Mouse (Mus musculus) forebrain, embryonic 13.5 days (tissue): ENCODE data around the gene Gm39653. TPM values are rescaled to one million over a fixed set of nuclear protein-coding genes. Genes with fewer than 3 reads are reported as not detected.

ENCODE experiments used
- ATAC-seq: fragments of 200-750 bp; cut with Nextera tagmentation; 2 replicates; pipeline ENCODE4 v1.8.0; 2017
- H3K27ac ChIP-seq: fragments of 300-500 bp; sonication (generic); 2 replicates; pipeline ENCODE4 v1.5.1; 2015; ENCODE audit warnings: inconsistent platforms, mild to moderate bottlenecking, moderate library complexity
- H3K27me3 ChIP-seq: fragments of 300-500 bp; sonication (generic); 2 replicates; pipeline ENCODE4 v1.6.1; 2015; ENCODE audit warnings: mild to moderate bottlenecking, inconsistent platforms
- H3K36me3 ChIP-seq: fragments of 300-500 bp; sonication (generic); 2 replicates; pipeline ENCODE4 v1.6.1; 2015; ENCODE audit warnings: mild to moderate bottlenecking, inconsistent platforms; ENCODE audit not compliant: poor library complexity, severe bottlenecking
- H3K4me1 ChIP-seq: fragments of 300-500 bp; sonication (generic); 2 replicates; pipeline ENCODE4 v1.6.1; 2015; ENCODE audit warnings: inconsistent platforms
- H3K4me2 ChIP-seq: fragments of 300-500 bp; sonication (generic); 2 replicates; pipeline ENCODE4 v1.6.1; 2015; ENCODE audit warnings: inconsistent platforms, mild to moderate bottlenecking, moderate library complexity
- H3K4me3 ChIP-seq: fragments of 300-500 bp; sonication (generic); 2 replicates; pipeline ENCODE4 v1.5.1; 2015; ENCODE audit warnings: mild to moderate bottlenecking, inconsistent platforms
- H3K9ac ChIP-seq: fragments of 300-500 bp; sonication (generic); 2 replicates; pipeline ENCODE4 v1.6.1; 2015; ENCODE audit warnings: mild to moderate bottlenecking, inconsistent platforms
- H3K9me3 ChIP-seq: fragments of 300-500 bp; sonication (generic); replicated peaks from 2 replicates; pipeline ENCODE4 v1.6.1; 2016; ENCODE audit warnings: inconsistent platforms
- WGBS: fragments of 180-500 bp; shearing (Covaris S2); methylation state at CpG from one replicate; pipeline ENCODE4 v1.1.7; 2015; 5-methylcytosine and 5-hydroxymethylcytosine counted together
- polyA plus RNA-seq: library from polyadenylated mRNA; unstranded; fragments of >200 nt; fragmentation: Nextera tagmentation; extraction: Ambion mirVana; gene quantifications from 2 replicates; pipeline ENCODE4 v1.2.1, GENCODE M21; 2015

Gm39653 gene
- not detected in 2 replicates for polyA plus RNA-seq

DNA sequence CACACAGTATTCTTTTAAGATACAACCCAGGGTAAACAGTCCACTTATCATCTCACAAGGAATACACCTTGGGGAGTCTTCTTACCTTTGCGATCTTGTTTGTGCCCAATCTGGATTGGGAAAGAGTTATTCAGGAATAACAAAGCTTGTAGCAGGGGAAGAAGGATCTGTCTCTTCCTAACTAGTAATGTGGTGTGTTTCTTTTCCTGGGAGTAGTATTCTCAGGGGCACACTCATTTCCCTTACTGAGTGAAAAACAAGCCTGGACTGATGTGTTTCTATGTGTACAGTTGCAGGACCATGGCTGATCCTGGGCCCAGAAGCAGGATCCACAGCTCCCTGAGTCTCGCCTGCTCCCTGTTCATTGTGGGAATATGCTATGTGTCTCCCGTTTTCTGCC is at the start of gene Gm39653:
Gene Gm39653 (plus strand): TSS at position 301 of the 400 bp plus-strand sequence.
- Histone ChIP-seq H3K4me1 (peaks cover 5% of the 10 kb centered on the region), H3K27ac (no peak within 1 kb of the TSS), H3K36me3 (no peaks in the 10 kb centered on the region), H3K27me3 (0 out of 2 replicates have a peak, but pooled peaks cover 11% of the 10 kb centered on the region), H3K9ac (no peak within 1 kb of the TSS), H3K4me2 (no peak within 1 kb of the TSS), H3K4me3 (no peak within 1 kb of the TSS), H3K9me3 (no peaks in the 10 kb centered on the region)
- WGBS, result 82% methylated on average over 3 of the region's 3 CpGs
- ATAC-seq, result no peak

DNA sequence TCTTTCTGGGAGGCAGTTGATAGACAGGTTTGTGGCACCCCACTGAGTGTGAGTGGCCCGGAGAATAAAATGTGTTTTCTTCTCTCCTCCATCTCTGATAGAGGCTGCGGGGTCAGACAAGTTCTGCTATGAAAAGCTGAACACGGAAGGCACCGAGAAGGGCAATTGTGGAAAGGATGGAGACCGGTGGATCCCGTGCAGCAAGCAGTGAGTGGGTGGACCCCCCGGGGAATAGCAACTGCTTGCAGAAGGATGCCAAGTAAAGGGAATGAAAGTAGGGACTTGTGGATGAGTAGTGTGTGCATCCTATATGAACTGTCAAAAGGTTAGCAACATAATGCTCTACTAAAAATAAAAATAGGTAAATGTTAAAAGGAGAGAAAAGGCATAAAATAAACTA is 49.3 kb upstream of the Gm39653 start:
- no peak for ATAC-seq
- H3K27ac ChIP-seq, result 0 out of 2 replicates have a peak overlapping the region, but pooled peaks have one; percentile 20

DNA sequence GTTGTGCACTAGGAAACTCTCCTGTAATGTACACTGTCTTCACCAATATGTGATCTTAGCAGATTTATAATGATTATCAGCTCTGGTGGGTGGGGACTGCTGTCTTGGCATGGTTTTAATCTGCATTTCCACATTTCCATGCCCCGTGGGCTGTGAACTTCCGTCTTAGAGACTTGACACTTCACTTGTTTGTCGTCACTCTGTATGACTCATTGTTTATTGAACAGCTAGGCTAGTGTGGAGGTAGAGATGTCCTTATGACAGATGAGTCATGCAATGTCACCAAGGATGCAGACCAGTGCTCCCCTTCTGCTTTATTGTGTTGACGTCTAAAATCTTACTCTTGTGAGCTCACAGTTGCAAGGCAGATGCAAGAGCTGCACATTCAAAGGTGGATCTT is 48.7 kb upstream of the Gm39653 start:
- H3K9ac ChIP-seq, result no peak overlapping the region
- no peak overlapping the region for H3K4me2 ChIP-seq
- no peaks in the 10 kb centered on the region for H3K36me3 ChIP-seq
- peaks cover 13% of the 10 kb centered on the region for H3K4me1 ChIP-seq
- H3K4me3 ChIP-seq, result no peak overlapping the region
- H3K9me3 ChIP-seq, result no peaks in the 10 kb centered on the region
- no peak for ATAC-seq
- H3K27ac ChIP-seq, result no peak overlapping the region
- no peaks in the 10 kb centered on the region for H3K27me3 ChIP-seq
- 59% methylated on average over 4 of the region's 4 CpGs for WGBS

More for the DNA sequence above, 49.3 kb upstream of the Gm39653 start:
- no peaks in the 10 kb centered on the region for H3K9me3 ChIP-seq
- 18% methylated on average over 7 of the region's 7 CpGs for WGBS
- H3K36me3 ChIP-seq, result no peaks in the 10 kb centered on the region
- H3K9ac ChIP-seq, result no peak overlapping the region
- no peak overlapping the region for H3K4me3 ChIP-seq
- H3K4me1 ChIP-seq, result peaks cover 7% of the 10 kb centered on the region; the same call in 1 of the 2 replicates
- H3K27me3 ChIP-seq, result no peaks in the 10 kb centered on the region
- H3K4me2 ChIP-seq, result no peak overlapping the region

DNA sequence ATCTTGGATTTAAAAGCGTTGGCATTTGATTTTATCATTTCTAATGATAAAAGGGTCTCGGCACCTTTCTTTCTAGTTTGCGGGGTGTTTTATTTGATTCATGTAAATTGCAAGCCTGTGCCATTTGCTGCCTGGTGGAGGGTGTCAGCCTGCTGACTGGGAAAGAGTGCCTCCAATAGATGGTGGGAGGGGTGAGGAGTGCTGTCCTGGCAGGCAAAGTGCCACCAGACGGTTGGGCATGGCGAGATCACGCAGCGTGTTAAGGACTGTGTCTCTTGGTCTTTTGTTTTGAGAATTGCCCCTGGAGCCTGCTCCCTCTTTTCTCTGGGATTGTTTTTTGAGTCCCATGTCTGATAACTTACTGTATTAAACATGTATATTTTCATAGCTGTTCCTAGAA is 43.5 kb upstream of the Gm39653 start:
- H3K4me2 ChIP-seq, result no peak overlapping the region
- no peak overlapping the region for H3K9ac ChIP-seq
- no peaks in the 10 kb centered on the region for H3K36me3 ChIP-seq
- peaks cover 34% of the 10 kb centered on the region for H3K4me1 ChIP-seq
- H3K9me3 ChIP-seq, result no peaks in the 10 kb centered on the region
- H3K27ac ChIP-seq, result 0 out of 2 replicates have a peak overlapping the region, but pooled peaks have one; percentile 32
- no peak overlapping the region for H3K4me3 ChIP-seq
- 36% methylated on average over 7 of the region's 7 CpGs for WGBS
- peak; percentile 71; the same call in 1 of the 2 replicates for ATAC-seq
- no peaks in the 10 kb centered on the region for H3K27me3 ChIP-seq

- WGBS, result 11% methylated on average over 6 of the region's 6 CpGs
- peaks cover 34% of the 10 kb centered on the region for H3K4me1 ChIP-seq
- H3K4me2 ChIP-seq, result peak overlapping the region; percentile 37
- H3K36me3 ChIP-seq, result no peaks in the 10 kb centered on the region
- no peak overlapping the region for H3K4me3 ChIP-seq
- H3K9ac ChIP-seq, result no peak overlapping the region
- no peaks in the 10 kb centered on the region for H3K27me3 ChIP-seq
- no peaks in the 10 kb centered on the region for H3K9me3 ChIP-seq
- peak; percentile 73 for ATAC-seq
- peak overlapping the region; percentile 72 for H3K27ac ChIP-seq
These were observed 42.3 kb upstream of the Gm39653 start for GRCm38 (mm10) chr1:63573432-63573831.

DNA sequence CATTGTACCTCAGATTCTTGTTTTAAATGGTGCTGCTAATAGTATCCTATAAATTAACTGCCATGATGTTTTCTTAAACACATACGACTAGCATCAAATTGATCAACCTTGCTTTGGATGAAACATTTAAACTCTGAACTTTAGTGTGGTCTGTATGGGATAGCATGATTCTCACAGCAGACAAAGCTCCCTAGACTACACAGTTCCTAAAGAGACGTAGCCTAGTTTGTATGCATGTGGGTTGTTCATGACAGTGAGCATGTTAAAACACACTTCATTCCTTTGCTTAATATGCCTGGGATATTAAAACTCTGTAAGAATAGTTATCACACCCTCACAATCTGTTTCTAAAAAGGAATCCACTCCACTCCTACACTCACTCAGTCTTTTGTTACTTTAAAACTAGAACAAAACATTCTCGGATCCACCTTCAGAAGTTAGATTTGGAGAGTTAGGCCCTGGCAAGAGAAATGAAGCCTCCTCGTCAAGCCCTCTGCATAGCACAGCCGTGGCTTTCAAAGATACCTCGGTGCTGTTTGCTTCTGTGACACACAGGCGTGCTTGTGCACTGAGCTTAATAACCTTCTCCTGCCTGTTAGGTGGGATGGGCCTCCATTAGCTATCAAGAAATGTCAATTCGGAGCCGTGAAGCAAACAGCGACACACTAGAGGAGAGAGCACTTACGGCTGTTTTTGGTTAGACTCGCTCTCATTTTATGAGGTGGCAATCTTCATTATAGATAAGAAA is 41.7 kb upstream of the Gm39653 start:
- H3K4me1 ChIP-seq, result peaks cover 34% of the 10 kb centered on the region
- peak overlapping the region; percentile 37; the same call in 1 of the 2 replicates for H3K4me2 ChIP-seq
- H3K36me3 ChIP-seq, result no peaks in the 10 kb centered on the region
- 43% methylated on average over 12 of the region's 12 CpGs for WGBS
- H3K9ac ChIP-seq, result no peak overlapping the region
- no peak overlapping the region for H3K4me3 ChIP-seq
- no peaks in the 10 kb centered on the region for H3K9me3 ChIP-seq
- no peaks in the 10 kb centered on the region for H3K27me3 ChIP-seq
- ATAC-seq, result peak; percentile 43; the same call in 1 of the 2 replicates
- peak overlapping the region; percentile 72 for H3K27ac ChIP-seq

DNA sequence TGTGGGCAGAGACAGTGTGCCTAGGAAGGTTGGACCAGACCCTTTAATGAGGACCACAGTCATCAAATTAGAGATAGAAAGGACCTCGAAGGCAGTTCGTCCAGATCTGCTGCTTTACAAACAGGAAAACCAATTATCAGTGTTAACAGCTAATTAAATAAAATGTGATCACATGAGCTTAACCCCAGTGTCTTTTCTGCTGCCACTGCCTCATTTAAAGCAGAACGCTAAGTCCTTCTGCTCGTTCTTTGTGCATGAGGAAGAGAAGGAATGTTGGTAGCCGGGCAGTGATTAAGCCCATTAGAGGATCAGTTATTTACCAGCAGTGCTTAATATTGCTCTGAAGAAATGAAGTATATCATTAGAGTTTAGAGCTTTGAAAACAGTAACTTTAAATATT is 39.0 kb upstream of the Gm39653 start:
- Histone ChIP-seq H3K4me1 (peaks cover 30% of the 10 kb centered on the region), H3K27me3 (no peaks in the 10 kb centered on the region), H3K27ac (no peak overlapping the region), H3K9me3 (no peaks in the 10 kb centered on the region), H3K4me2 (no peak overlapping the region), H3K4me3 (no peak overlapping the region), H3K9ac (no peak overlapping the region), H3K36me3 (no peaks in the 10 kb centered on the region)
- 9% methylated on average over 5 of the region's 5 CpGs for WGBS
- ATAC-seq, result no peak; the same call in 1 of the 2 replicates

DNA sequence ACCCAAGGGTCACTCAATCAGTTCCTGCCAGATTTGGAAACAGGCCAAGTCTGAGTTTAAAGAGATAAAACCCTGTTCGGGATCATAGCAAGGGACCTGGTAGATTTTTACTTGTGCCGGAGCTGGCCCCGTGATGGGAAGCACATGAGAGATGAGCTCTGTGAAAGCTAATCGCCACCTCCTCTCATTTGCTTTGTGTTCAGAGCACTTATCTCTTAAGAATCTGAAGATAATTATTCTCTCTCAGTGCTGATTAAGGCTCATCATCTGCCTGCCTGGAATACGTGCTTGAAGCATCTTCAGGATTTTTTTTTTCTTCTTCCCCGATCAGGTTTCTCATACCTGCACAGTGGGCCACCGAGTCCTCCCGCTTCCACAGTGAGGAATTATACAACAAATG is 36.6 kb upstream of the Gm39653 start:
- WGBS, result 65% methylated on average over 8 of the region's 8 CpGs
- peaks cover 8% of the 10 kb centered on the region for H3K4me1 ChIP-seq
- peak; percentile 21; the same call in 1 of the 2 replicates for ATAC-seq
- H3K4me3 ChIP-seq, result no peak overlapping the region
- H3K36me3 ChIP-seq, result no peaks in the 10 kb centered on the region
- no peak overlapping the region for H3K9ac ChIP-seq
- H3K4me2 ChIP-seq, result no peak overlapping the region
- H3K27me3 ChIP-seq, result no peaks in the 10 kb centered on the region
- H3K9me3 ChIP-seq, result no peaks in the 10 kb centered on the region
- H3K27ac ChIP-seq, result no peak overlapping the region

DNA sequence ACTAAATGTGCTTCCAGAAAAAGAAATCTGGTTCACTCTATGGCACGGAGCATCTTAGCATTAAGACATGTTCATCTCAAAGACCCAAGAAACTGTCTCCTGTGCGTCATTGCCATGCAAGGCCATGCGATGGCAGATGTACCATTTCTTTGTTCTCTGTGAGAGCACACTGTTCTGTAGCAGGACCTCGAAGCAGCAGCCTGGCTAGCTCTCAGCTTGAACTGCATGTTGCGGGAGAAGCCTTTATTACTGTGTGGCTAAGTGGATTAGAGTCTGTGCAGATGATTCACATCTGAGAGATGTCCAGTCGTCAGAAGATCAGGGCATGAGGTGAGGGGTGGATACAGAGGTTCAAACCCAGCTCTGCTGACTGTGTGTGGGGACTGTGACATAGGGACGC is 28.9 kb upstream of the Gm39653 start:
- Histone ChIP-seq H3K27me3 (no peaks in the 10 kb centered on the region), H3K4me3 (no peak overlapping the region), H3K27ac (peak overlapping the region; percentile 22; the same call in 1 of the 2 replicates), H3K4me2 (no peak overlapping the region), H3K36me3 (no peaks in the 10 kb centered on the region), H3K4me1 (no peaks in the 10 kb centered on the region), H3K9me3 (no peaks in the 10 kb centered on the region), H3K9ac (no peak overlapping the region)
- WGBS, result 68% methylated on average over 7 of the region's 7 CpGs
- ATAC-seq, result no peak

DNA sequence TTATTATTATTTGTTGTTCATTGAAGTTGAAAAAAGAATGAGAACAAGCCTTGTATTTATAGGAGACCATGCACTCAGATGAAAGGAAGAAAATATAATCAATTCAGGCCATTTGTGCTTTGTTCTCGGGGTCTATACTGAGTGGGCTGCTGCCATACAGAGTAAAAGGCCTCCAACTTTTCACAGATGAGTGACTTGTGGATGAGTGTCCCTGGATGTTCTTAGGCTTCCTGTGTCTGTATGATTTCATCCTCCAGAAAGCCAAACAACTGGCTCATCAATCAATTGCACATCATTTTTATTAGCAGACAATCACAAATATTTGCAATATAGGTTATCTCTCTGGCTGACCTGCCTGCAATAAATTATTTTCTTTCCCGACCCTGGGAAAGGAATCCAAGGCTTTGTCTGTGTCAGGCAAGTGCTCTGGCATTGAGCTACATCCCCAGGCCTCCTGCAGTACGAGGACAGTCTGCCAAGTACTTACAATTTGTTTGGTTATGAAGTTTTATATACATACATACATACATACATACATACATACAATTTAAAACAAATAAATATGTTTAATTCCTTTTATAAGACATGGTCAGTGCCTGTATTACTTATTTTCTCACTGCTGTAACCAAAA is 11.8 kb upstream of the Gm39653 start:
- H3K4me2 ChIP-seq, result no peak overlapping the region
- H3K36me3 ChIP-seq, result no peaks in the 10 kb centered on the region
- 54% methylated on average over 3 of the region's 3 CpGs for WGBS
- no peak overlapping the region for H3K9ac ChIP-seq
- no peak for ATAC-seq
- no peaks in the 10 kb centered on the region for H3K9me3 ChIP-seq
- no peaks in the 10 kb centered on the region for H3K27me3 ChIP-seq
- H3K27ac ChIP-seq, result no peak overlapping the region
- H3K4me1 ChIP-seq, result no peaks in the 10 kb centered on the region
- no peak overlapping the region for H3K4me3 ChIP-seq

DNA sequence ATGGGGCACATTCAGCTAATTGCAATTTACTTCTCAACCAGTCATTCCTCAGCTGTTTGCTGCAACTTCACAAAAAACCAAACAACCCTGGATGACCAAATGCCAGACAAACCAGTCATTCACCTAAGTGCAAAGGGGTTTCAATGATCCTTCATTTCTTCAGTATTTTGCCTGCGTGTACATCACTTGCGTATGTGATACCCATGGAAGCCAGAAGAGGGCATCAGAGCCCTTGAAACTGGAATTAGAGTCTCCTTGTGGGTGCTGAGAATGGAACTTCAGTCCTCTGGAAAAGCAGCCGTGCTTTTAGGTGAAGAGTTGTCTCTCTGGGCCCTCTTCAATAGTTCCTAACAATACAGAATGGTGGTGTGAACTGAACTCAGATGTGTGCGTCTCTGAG is 6.2 kb upstream of the Gm39653 start:
- Histone ChIP-seq H3K9ac (no peak overlapping the region), H3K4me1 (peaks cover 5% of the 10 kb centered on the region), H3K27ac (no peak overlapping the region), H3K36me3 (no peaks in the 10 kb centered on the region), H3K4me3 (no peak overlapping the region), H3K9me3 (no peaks in the 10 kb centered on the region), H3K27me3 (0 out of 2 replicates have a peak, but pooled peaks cover 11% of the 10 kb centered on the region), H3K4me2 (no peak overlapping the region)
- 92% methylated on average over 4 of the region's 4 CpGs for WGBS
- no peak for ATAC-seq

DNA sequence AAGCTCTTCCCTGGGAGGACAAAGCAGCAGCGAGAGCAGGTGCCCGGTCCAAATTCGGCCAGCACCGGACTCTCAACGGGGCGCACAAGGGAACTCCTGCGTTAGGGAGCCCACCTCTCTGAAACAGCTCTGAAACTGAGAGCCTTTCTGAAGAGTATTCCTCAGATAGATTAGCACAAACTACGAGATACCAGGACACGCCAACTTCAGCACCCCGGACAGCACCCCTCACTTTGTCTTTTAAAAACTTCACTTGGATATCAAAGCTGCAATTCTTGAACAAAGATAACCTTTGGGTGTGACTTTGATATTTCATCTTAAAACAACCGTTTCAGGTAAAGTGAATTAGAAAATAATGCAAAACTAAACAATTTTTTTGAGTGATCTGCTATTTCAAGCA is 1.2 kb upstream of the Gm39653 start:
- peaks cover 5% of the 10 kb centered on the region for H3K4me1 ChIP-seq
- peak overlapping the region; percentile 1; the same call in 1 of the 2 replicates for H3K4me3 ChIP-seq
- H3K9ac ChIP-seq, result no peak overlapping the region
- H3K27ac ChIP-seq, result no peak overlapping the region
- WGBS, result 1% methylated on average over 11 of the region's 11 CpGs
- H3K36me3 ChIP-seq, result no peaks in the 10 kb centered on the region
- H3K27me3 ChIP-seq, result 0 out of 2 replicates have a peak, but pooled peaks cover 11% of the 10 kb centered on the region
- H3K4me2 ChIP-seq, result peak overlapping the region; percentile 48
- no peaks in the 10 kb centered on the region for H3K9me3 ChIP-seq
- ATAC-seq, result no peak
